Mouse (Mus musculus): Measurements from ENCODE around the gene Stx8. TPM values are rescaled to one million over a fixed set of nuclear protein-coding genes. Genes with fewer than 3 reads are reported as not detected.

Stx8 gene
- total RNA-seq, 1 experiment from 2014 or later, result 12.3 TPM

- ATAC-seq (replicated peaks in 1 of 2; ENCODE audit: insufficient read depth in 1 of 2, low FRiP score in 2 of 2, low TSS enrichment in 1 of 2, low read depth in 1 of 2, poor library complexity in 2 of 2, severe bottlenecking in 2 of 2), result peak; percentile 58 to 79
Observed at GRCm38 (mm10) chr11:67965242-67965883, 630 bp upstream of the Stx8 start, which contains the start of gene Cfap52. Gene Cfap52, minus strand, starts transcription at chr11:67965651.

- ATAC-seq (replicated peaks in 1 of 2; ENCODE audit: insufficient read depth in 1 of 2, low FRiP score in 2 of 2, low TSS enrichment in 1 of 2, low read depth in 1 of 2, poor library complexity in 2 of 2, severe bottlenecking in 2 of 2), result no peak
Observed at GRCm38 (mm10) chr11:67967831-67968230, 1.8 kb downstream of the Stx8 start.

GRCm38 (mm10) chr11:67972606-67973005 lies 6.6 kb downstream of the Stx8 start:
- ATAC-seq (replicated peaks in 1 of 2; ENCODE audit: insufficient read depth in 1 of 2, low FRiP score in 2 of 2, low TSS enrichment in 1 of 2, low read depth in 1 of 2, poor library complexity in 2 of 2, severe bottlenecking in 2 of 2), result no peak

GRCm38 (mm10) chr11:67973225-67973624 lies 7.2 kb downstream of the Stx8 start:
- no peak for ATAC-seq (replicated peaks in 1 of 2; ENCODE audit: insufficient read depth in 1 of 2, low FRiP score in 2 of 2, low TSS enrichment in 1 of 2, low read depth in 1 of 2, poor library complexity in 2 of 2, severe bottlenecking in 2 of 2)

- ATAC-seq (replicated peaks in 1 of 2; ENCODE audit: insufficient read depth in 1 of 2, low FRiP score in 2 of 2, low TSS enrichment in 1 of 2, low read depth in 1 of 2, poor library complexity in 2 of 2, severe bottlenecking in 2 of 2), result no peak
Observed at GRCm38 (mm10) chr11:67975252-67975651, 9.3 kb downstream of the Stx8 start.

GRCm38 (mm10) chr11:67983564-67983963 lies 17.6 kb downstream of the Stx8 start:
- no peak for ATAC-seq (replicated peaks in 1 of 2; ENCODE audit: insufficient read depth in 1 of 2, low FRiP score in 2 of 2, low TSS enrichment in 1 of 2, low read depth in 1 of 2, poor library complexity in 2 of 2, severe bottlenecking in 2 of 2)

GRCm38 (mm10) chr11:67991240-67991639 lies 25.2 kb downstream of the Stx8 start:
- ATAC-seq (replicated peaks in 1 of 2; ENCODE audit: insufficient read depth in 1 of 2, low FRiP score in 2 of 2, low TSS enrichment in 1 of 2, low read depth in 1 of 2, poor library complexity in 2 of 2, severe bottlenecking in 2 of 2), result no peak

GRCm38 (mm10) chr11:67995965-67996364 lies 30.0 kb downstream of the Stx8 start:
- ATAC-seq (replicated peaks in 1 of 2; ENCODE audit: insufficient read depth in 1 of 2, low FRiP score in 2 of 2, low TSS enrichment in 1 of 2, low read depth in 1 of 2, poor library complexity in 2 of 2, severe bottlenecking in 2 of 2), result no peak

GRCm38 (mm10) chr11:67998905-67999304 lies 32.9 kb downstream of the Stx8 start:
- ATAC-seq (replicated peaks in 1 of 2; ENCODE audit: insufficient read depth in 1 of 2, low FRiP score in 2 of 2, low TSS enrichment in 1 of 2, low read depth in 1 of 2, poor library complexity in 2 of 2, severe bottlenecking in 2 of 2), result no peak

GRCm38 (mm10) chr11:67999629-68000028 lies 33.6 kb downstream of the Stx8 start:
- no peak for ATAC-seq (replicated peaks in 1 of 2; ENCODE audit: insufficient read depth in 1 of 2, low FRiP score in 2 of 2, low TSS enrichment in 1 of 2, low read depth in 1 of 2, poor library complexity in 2 of 2, severe bottlenecking in 2 of 2)

- peak; percentile 62 to 72; a peak in 3 of 4 replicates for ATAC-seq (replicated peaks in 1 of 2; ENCODE audit: insufficient read depth in 1 of 2, low FRiP score in 2 of 2, low TSS enrichment in 1 of 2, low read depth in 1 of 2, poor library complexity in 2 of 2, severe bottlenecking in 2 of 2)
Observed at GRCm38 (mm10) chr11:68004191-68004590, 38.2 kb downstream of the Stx8 start.

GRCm38 (mm10) chr11:68006216-68006789 lies 40.3 kb downstream of the Stx8 start:
- ATAC-seq (replicated peaks in 1 of 2; ENCODE audit: insufficient read depth in 1 of 2, low FRiP score in 2 of 2, low TSS enrichment in 1 of 2, low read depth in 1 of 2, poor library complexity in 2 of 2, severe bottlenecking in 2 of 2), result no peak

- no peak for ATAC-seq (replicated peaks in 1 of 2; ENCODE audit: insufficient read depth in 1 of 2, low FRiP score in 2 of 2, low TSS enrichment in 1 of 2, low read depth in 1 of 2, poor library complexity in 2 of 2, severe bottlenecking in 2 of 2)
Observed at GRCm38 (mm10) chr11:68007645-68008044, 41.7 kb downstream of the Stx8 start.

- ATAC-seq (replicated peaks in 1 of 2; ENCODE audit: insufficient read depth in 1 of 2, low FRiP score in 2 of 2, low TSS enrichment in 1 of 2, low read depth in 1 of 2, poor library complexity in 2 of 2, severe bottlenecking in 2 of 2), result no peak
Observed at GRCm38 (mm10) chr11:68009377-68009776, 43.4 kb downstream of the Stx8 start.

GRCm38 (mm10) chr11:68012207-68012606 lies 46.2 kb downstream of the Stx8 start:
- no peak for ATAC-seq (replicated peaks in 1 of 2; ENCODE audit: insufficient read depth in 1 of 2, low FRiP score in 2 of 2, low TSS enrichment in 1 of 2, low read depth in 1 of 2, poor library complexity in 2 of 2, severe bottlenecking in 2 of 2)

- ATAC-seq (replicated peaks in 1 of 2; ENCODE audit: insufficient read depth in 1 of 2, low FRiP score in 2 of 2, low TSS enrichment in 1 of 2, low read depth in 1 of 2, poor library complexity in 2 of 2, severe bottlenecking in 2 of 2), result no peak
Observed at GRCm38 (mm10) chr11:68018191-68018590, 52.2 kb downstream of the Stx8 start.

GRCm38 (mm10) chr11:68019156-68019555 lies 53.2 kb downstream of the Stx8 start:
- peak; percentile 87 to 92 for ATAC-seq (replicated peaks in 1 of 2; ENCODE audit: insufficient read depth in 1 of 2, low FRiP score in 2 of 2, low TSS enrichment in 1 of 2, low read depth in 1 of 2, poor library complexity in 2 of 2, severe bottlenecking in 2 of 2)

- ATAC-seq (replicated peaks in 1 of 2; ENCODE audit: insufficient read depth in 1 of 2, low FRiP score in 2 of 2, low TSS enrichment in 1 of 2, low read depth in 1 of 2, poor library complexity in 2 of 2, severe bottlenecking in 2 of 2), result no peak
Observed at GRCm38 (mm10) chr11:68021976-68022375, 56.0 kb downstream of the Stx8 start.

GRCm38 (mm10) chr11:68022895-68023294 lies 56.9 kb downstream of the Stx8 start:
- ATAC-seq (replicated peaks in 1 of 2; ENCODE audit: insufficient read depth in 1 of 2, low FRiP score in 2 of 2, low TSS enrichment in 1 of 2, low read depth in 1 of 2, poor library complexity in 2 of 2, severe bottlenecking in 2 of 2), result no peak
